Mouse (Mus musculus) lung, postnatal 0 days (tissue): ENCODE results near the gene Phgr1.

Experiments
- CTCF ChIP-seq: IDR thresholded peaks from 2 replicates; pipeline ENCODE4 v1.5.1; 2016; ENCODE audit warnings: antibody characterized with exemption, mild to moderate bottlenecking
- EP300 ChIP-seq: IDR thresholded peaks from 2 replicates; pipeline ENCODE4 v1.6.1; 2016; ENCODE audit warnings: antibody characterized with exemption, mild to moderate bottlenecking, control low read depth

DNA sequence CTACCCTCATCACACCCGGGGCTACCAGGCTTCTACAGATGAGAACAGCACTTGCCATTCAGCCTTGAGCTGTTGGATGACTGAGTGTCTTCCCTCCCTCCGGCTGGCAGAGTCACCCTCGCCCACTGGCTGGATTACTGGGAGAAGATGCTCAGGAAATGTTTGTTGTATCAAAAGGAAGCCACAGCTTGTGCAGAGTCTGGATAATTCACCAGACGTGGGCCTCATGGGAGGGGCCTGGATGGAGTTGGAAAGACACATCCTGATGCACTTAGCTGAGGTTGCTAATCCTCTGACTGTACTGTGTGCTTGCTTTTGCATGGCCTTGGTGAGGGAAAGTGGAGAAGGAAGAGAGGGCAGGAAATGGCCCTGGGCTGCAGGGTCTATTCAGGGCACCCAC is 16.5 kb upstream of the Phgr1 start:
- no peak for TF ChIP-seq CTCF
- peak; percentile 22; the same call in 1 of the 2 replicates for TF ChIP-seq EP300
